Mouse (Mus musculus): Measurements from ENCODE around the gene Gm30191. TPM values are rescaled to one million over a fixed set of nuclear protein-coding genes. Genes with fewer than 3 reads are reported as not detected.

The Gm30191 gene
- polyA plus RNA-seq (2015; fragmentation: Nextera tagmentation; extraction: Ambion mirVana) = 0.52 and 0.83 TPM in 2 replicates

DNA sequence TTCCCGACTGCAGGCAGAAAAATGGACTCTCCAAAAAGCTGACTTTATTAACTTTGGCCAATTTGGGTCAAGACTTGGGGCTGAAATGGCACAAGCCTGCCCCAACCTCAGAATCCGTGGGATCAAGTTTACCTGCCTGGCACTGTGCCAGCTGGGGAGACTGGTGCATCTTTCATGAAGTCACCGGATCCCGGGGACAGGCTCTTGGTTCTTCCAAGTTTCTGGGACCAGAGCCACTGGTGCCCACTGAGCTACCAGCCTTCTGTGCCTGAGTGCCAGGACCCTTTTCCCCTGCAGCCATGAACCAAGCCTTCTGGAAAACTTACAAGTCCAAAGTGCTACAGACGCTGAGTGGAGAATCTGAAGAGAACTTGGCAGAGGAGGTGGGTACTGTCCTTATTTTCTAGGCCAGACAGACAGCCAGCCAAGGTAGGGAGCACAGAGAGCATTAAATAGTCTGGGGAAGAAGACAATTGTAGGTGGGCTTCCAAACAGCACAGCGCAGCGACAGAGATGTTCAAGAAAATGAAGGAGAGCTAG, at the start of gene Gm30191:
Gene Gm30191 (plus strand): TSS at position 217 of the 540 bp plus-strand sequence.
- Histone ChIP-seq H3K4me3 (peak within 1 kb of the TSS; percentile 63), H3K9ac (peak within 1 kb of the TSS; percentile 62; the same call in 1 of the 2 replicates), H3K9me3 (no peaks in the 10 kb centered on the region), H3K4me1 (replicated peaks) (peaks cover 58% of the 10 kb centered on the region), H3K36me3 (no peaks in the 10 kb centered on the region), H3K4me2 (peak within 1 kb of the TSS; percentile 75), H3K27ac (replicated peaks) (0 out of 2 replicates have a peak within 1 kb of the TSS, but pooled peaks have one; percentile 43), H3K27me3 (peaks cover 20% of the 10 kb centered on the region)
- 75% methylated on average over 7 of the region's 7 CpGs for WGBS
- no peak for ATAC-seq (ENCODE audit: low FRiP score, low read depth)

DNA sequence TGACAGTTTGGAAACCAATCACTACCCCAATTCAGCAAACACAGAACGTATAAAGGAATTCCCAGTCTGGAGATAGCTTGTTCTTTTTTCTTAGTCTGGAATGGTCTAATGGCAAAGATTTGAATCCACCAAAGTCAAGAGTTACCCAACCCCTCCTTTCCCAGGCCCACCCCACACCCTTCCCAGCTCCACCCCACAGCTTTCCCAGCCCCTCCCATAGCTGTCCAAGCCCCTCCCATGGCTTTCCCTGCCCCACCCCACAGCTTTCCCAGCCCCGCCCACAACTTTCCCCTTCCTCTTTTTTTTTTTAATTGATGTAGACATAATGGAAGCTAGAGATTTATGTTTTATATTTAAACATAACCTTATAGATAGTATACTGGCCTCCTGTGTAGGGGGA, 47.4 kb upstream of the Gm30191 start:
- no peaks in the 10 kb centered on the region for H3K27me3 ChIP-seq
- no peak for ATAC-seq (ENCODE audit: low FRiP score, low read depth)
- WGBS = 88% methylated on average over 2 of the region's 2 CpGs
- no peaks in the 10 kb centered on the region for H3K9me3 ChIP-seq
- no peak overlapping the region for H3K9ac ChIP-seq
- H3K4me1 ChIP-seq (replicated peaks) = no peaks in the 10 kb centered on the region
- no peaks in the 10 kb centered on the region for H3K36me3 ChIP-seq
- no peak overlapping the region for H3K4me3 ChIP-seq
- H3K4me2 ChIP-seq = no peak overlapping the region
- H3K27ac ChIP-seq (replicated peaks) = no peak overlapping the region

GRCm38 (mm10) chr4:134202904-134203303, 43.8 kb upstream of the Gm30191 start, which contains the start of gene Gm7534:
Gene Gm7534, minus strand, starts transcription at chr4:134203004.
- no peak within 1 kb of the TSS for H3K4me3 ChIP-seq
- H3K9ac ChIP-seq = no peak within 1 kb of the TSS
- no peaks in the 10 kb centered on the region for H3K9me3 ChIP-seq
- H3K27ac ChIP-seq (replicated peaks) = no peak within 1 kb of the TSS
- H3K27me3 ChIP-seq = no peaks in the 10 kb centered on the region
- no peaks in the 10 kb centered on the region for H3K36me3 ChIP-seq
- ATAC-seq (ENCODE audit: low FRiP score, low read depth) = no peak
- 89% methylated on average over 4 of the region's 4 CpGs for WGBS
- H3K4me1 ChIP-seq (replicated peaks) = no peaks in the 10 kb centered on the region
- H3K4me2 ChIP-seq = no peak within 1 kb of the TSS

DNA sequence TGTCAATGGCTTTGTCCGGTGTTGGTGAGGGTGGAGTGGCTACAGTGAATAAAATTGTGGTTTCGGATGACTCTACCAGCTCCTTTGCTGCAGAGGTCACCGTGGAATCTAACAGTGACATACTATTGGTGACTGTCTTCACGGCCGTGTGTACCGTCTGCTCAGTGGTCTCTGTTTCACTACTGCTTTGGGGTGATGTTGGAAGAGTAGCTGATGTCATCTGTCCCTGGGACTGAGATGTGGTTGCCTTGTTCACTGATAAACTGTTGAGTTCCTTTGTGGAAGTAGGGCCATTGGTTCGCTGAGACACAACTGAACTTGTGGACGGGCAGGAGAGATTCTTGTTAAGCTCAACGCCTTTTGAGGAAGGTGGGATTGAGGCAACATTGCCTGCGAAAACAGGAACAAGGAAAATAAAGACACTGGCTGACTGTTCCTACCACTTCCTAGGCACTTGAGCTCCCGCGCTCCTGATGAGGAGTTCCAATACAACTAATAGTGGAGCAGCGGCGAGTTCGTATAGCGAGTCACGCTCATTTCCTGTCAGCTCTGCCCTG, 43.3 kb upstream of the Gm30191 start:
- Histone ChIP-seq H3K27ac (replicated peaks) (no peak overlapping the region), H3K9ac (no peak overlapping the region), H3K4me1 (replicated peaks) (no peaks in the 10 kb centered on the region), H3K36me3 (no peaks in the 10 kb centered on the region), H3K27me3 (no peaks in the 10 kb centered on the region), H3K4me3 (no peak overlapping the region), H3K9me3 (no peaks in the 10 kb centered on the region), H3K4me2 (no peak overlapping the region)
- no peak for ATAC-seq (ENCODE audit: low FRiP score, low read depth)
- 90% methylated on average over 17 of the region's 17 CpGs for WGBS

- Histone ChIP-seq H3K27ac (replicated peaks) (no peak overlapping the region), H3K4me2 (no peak overlapping the region), H3K9ac (no peak overlapping the region), H3K9me3 (no peaks in the 10 kb centered on the region), H3K4me1 (replicated peaks) (no peaks in the 10 kb centered on the region), H3K36me3 (no peaks in the 10 kb centered on the region), H3K27me3 (no peaks in the 10 kb centered on the region), H3K4me3 (no peak overlapping the region)
- no peak for ATAC-seq (ENCODE audit: low FRiP score, low read depth)
- WGBS = 64% methylated on average over 6 of the region's 6 CpGs
These were observed 40.2 kb upstream of the Gm30191 start for GRCm38 (mm10) chr4:134206488-134207053.

GRCm38 (mm10) chr4:134222793-134223600, 23.7 kb upstream of the Gm30191 start:
- Histone ChIP-seq H3K4me3 (no peak overlapping the region), H3K9ac (no peak overlapping the region), H3K27ac (replicated peaks) (no peak overlapping the region), H3K27me3 (no peaks in the 10 kb centered on the region), H3K36me3 (no peaks in the 10 kb centered on the region), H3K4me2 (no peak overlapping the region), H3K4me1 (replicated peaks) (no peaks in the 10 kb centered on the region), H3K9me3 (no peaks in the 10 kb centered on the region)
- WGBS = 67% methylated on average over 11 of the region's 11 CpGs
- no peak for ATAC-seq (ENCODE audit: low FRiP score, low read depth)

GRCm38 (mm10) chr4:134227194-134227593, 19.5 kb upstream of the Gm30191 start, which contains the start of gene Catsper4:
Gene Catsper4, minus strand, starts transcription at chr4:134227383.
- H3K27ac ChIP-seq (replicated peaks) = no peak within 1 kb of the TSS
- no peak within 1 kb of the TSS for H3K4me2 ChIP-seq
- no peaks in the 10 kb centered on the region for H3K27me3 ChIP-seq
- 81% methylated on average over 8 of the region's 8 CpGs for WGBS
- no peak within 1 kb of the TSS for H3K4me3 ChIP-seq
- H3K36me3 ChIP-seq = no peaks in the 10 kb centered on the region
- no peaks in the 10 kb centered on the region for H3K9me3 ChIP-seq
- no peak within 1 kb of the TSS for H3K9ac ChIP-seq
- ATAC-seq (ENCODE audit: low FRiP score, low read depth) = no peak
- no peaks in the 10 kb centered on the region for H3K4me1 ChIP-seq (replicated peaks)

DNA sequence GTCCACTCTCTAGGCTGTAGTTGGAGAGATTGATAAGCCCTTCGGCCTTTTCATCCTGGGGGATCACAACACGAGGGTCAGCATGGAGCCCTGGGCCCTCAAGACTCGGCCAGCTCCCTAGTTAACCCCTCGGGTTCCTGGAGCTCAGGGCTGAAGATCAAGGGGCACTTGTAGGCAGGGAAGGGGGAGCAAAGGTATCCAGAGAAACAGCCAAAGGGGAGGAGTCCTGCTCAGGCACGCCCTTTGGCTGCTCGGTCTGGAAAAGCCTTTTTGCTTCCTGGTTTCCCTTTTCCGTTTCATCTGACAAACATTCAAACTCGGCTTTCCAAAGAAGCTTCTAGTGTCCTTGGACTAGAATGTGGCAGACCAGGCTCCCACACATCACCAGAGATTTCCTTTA, 16.3 kb upstream of the Gm30191 start:
- WGBS = 48% methylated on average over 8 of the region's 8 CpGs
- H3K27ac ChIP-seq (replicated peaks) = no peak overlapping the region

GRCm38 (mm10) chr4:134234876-134235275, 11.9 kb upstream of the Gm30191 start:
- no peaks in the 10 kb centered on the region for H3K9me3 ChIP-seq
- H3K36me3 ChIP-seq = no peaks in the 10 kb centered on the region
- H3K27ac ChIP-seq (replicated peaks) = no peak overlapping the region
- H3K27me3 ChIP-seq = peaks cover 18% of the 10 kb centered on the region
- H3K4me3 ChIP-seq = no peak overlapping the region
- no peak overlapping the region for H3K9ac ChIP-seq
- no peak overlapping the region for H3K4me2 ChIP-seq
- peaks cover 12% of the 10 kb centered on the region for H3K4me1 ChIP-seq (replicated peaks)
- 80% methylated on average over 5 of the region's 5 CpGs for WGBS
- no peak for ATAC-seq (ENCODE audit: low FRiP score, low read depth)

More for the DNA sequence above, 16.3 kb upstream of the Gm30191 start:
- Histone ChIP-seq H3K4me3 (no peak overlapping the region), H3K9ac (no peak overlapping the region), H3K36me3 (no peaks in the 10 kb centered on the region), H3K4me2 (no peak overlapping the region), H3K4me1 (replicated peaks) (no peaks in the 10 kb centered on the region), H3K27me3 (no peaks in the 10 kb centered on the region), H3K9me3 (no peaks in the 10 kb centered on the region)
- ATAC-seq (ENCODE audit: low FRiP score, low read depth) = no peak

GRCm38 (mm10) chr4:134237582-134238278, 9.0 kb upstream of the Gm30191 start:
- Histone ChIP-seq H3K9me3 (no peaks in the 10 kb centered on the region), H3K27ac (replicated peaks) (no peak overlapping the region), H3K36me3 (no peaks in the 10 kb centered on the region), H3K4me2 (peak overlapping the region; percentile 39), H3K9ac (no peak overlapping the region), H3K4me3 (no peak overlapping the region), H3K4me1 (replicated peaks) (peaks cover 12% of the 10 kb centered on the region), H3K27me3 (peaks cover 18% of the 10 kb centered on the region)
- ATAC-seq (ENCODE audit: low FRiP score, low read depth) = no peak
- 25% methylated on average over 19 of the region's 19 CpGs for WGBS

DNA sequence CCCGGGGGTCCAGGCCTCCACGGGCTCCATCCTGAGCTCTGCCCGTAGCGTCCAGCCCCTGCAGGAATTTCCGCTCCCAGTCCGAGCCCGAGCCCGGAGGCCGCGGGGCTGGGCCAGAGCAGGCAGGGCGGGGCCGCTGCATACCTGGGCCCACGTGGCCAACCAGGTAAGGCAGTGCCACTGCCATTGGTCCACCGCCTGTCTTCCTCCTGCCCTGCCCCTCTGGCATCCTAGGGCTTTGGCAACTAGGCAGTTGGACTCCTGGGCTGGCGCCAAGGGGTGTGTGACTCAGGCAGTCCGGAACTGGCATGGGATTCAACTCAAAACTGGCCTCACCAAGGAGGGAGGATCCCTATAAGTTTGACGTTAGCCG, 8.5 kb upstream of the Gm30191 start, which contains the start of gene Cnksr1:
Gene Cnksr1 (minus strand): TSS at position 121 of the 373 bp plus-strand sequence.
- H3K4me1 ChIP-seq (replicated peaks) = peaks cover 12% of the 10 kb centered on the region
- peaks cover 18% of the 10 kb centered on the region for H3K27me3 ChIP-seq
- no peak within 1 kb of the TSS for H3K27ac ChIP-seq (replicated peaks)
- H3K9ac ChIP-seq = no peak within 1 kb of the TSS
- 5% methylated on average over 18 of the region's 18 CpGs for WGBS
- no peak within 1 kb of the TSS for H3K4me3 ChIP-seq
- peak within 1 kb of the TSS; percentile 39 for H3K4me2 ChIP-seq
- H3K36me3 ChIP-seq = no peaks in the 10 kb centered on the region
- peak; percentile 42; the same call in 1 of the 2 replicates for ATAC-seq (ENCODE audit: low FRiP score, low read depth)
- H3K9me3 ChIP-seq = no peaks in the 10 kb centered on the region

All from hindbrain, embryonic 15.5 days (tissue).